Mouse (Mus musculus) megakaryocyte, embryonic 14.5 days (primary cell): ENCODE measurements around the gene Vps13d. TPM values are rescaled to one million over a fixed set of nuclear protein-coding genes. Genes with fewer than 3 reads are reported as not detected.

ENCODE experiments used
- H3K27me3 ChIP-seq: replicated peaks from 2 replicates; pipeline ENCODE3; 2012; ENCODE audit warnings: inconsistent platforms
- H3K36me3 ChIP-seq: replicated peaks from 2 replicates; pipeline ENCODE3; 2012; ENCODE audit warnings: low read length, inconsistent platforms, mixed read lengths
- H3K4me1 ChIP-seq: 2 replicates; pipeline ENCODE4 v1.6.1; 2012; ENCODE audit warnings: inconsistent platforms
- H3K4me3 ChIP-seq: replicated peaks from 2 replicates; pipeline ENCODE3; 2012; ENCODE audit warnings: moderate library complexity, mild to moderate bottlenecking, inconsistent platforms
- H3K9me3 ChIP-seq: 2 replicates; pipeline ENCODE4 v1.6.1; 2012; ENCODE audit warnings: inconsistent platforms
- FLI1 ChIP-seq: IDR thresholded peaks from 2 replicates; pipeline ENCODE4 v1.6.1; 2012; ENCODE audit warnings: low read length, inconsistent platforms, mixed read lengths
- GATA1 ChIP-seq: IDR thresholded peaks from 3 replicates; pipeline ENCODE4 v1.6.1; 2012; ENCODE audit warnings: mixed read lengths, low read length, inconsistent platforms, borderline replicate concordance
- polyA plus RNA-seq: library from polyadenylated mRNA; stranded (reverse); fragments of >175 nt; gene quantifications from 2 replicates; pipeline ENCODE4 v1.2.3, GENCODE M21; 2012; ENCODE audit warnings: low replicate concordance; ENCODE audit not compliant: insufficient read depth

Vps13d gene
- polyA plus RNA-seq, 1 experiment = 20.6 TPM

- peaks cover 95% of the 10 kb centered on the region for H3K36me3 ChIP-seq
- no peak for TF ChIP-seq FLI1
- TF ChIP-seq GATA1 = no peak
Measured at GRCm38 (mm10) chr4:145129956-145130548, 64.8 kb downstream of the Vps13d start.

GRCm38 (mm10) chr4:145125463-145126220 is 69.2 kb downstream of the Vps13d start:
- H3K36me3 ChIP-seq = peaks cover 93% of the 10 kb centered on the region
- H3K27me3 ChIP-seq = no peaks in the 10 kb centered on the region
- H3K4me3 ChIP-seq = no peak overlapping the region
- H3K9me3 ChIP-seq = no peaks in the 10 kb centered on the region
- H3K4me1 ChIP-seq = peaks cover 51% of the 10 kb centered on the region
- TF ChIP-seq GATA1 (no peak), FLI1 (no peak)

More at GRCm38 (mm10) chr4:145129956-145130548, 64.8 kb downstream of the Vps13d start:
- no peaks in the 10 kb centered on the region for H3K9me3 ChIP-seq
- no peak overlapping the region for H3K4me3 ChIP-seq
- peaks cover 69% of the 10 kb centered on the region for H3K4me1 ChIP-seq
- no peaks in the 10 kb centered on the region for H3K27me3 ChIP-seq

- Histone ChIP-seq H3K4me3 (no peak overlapping the region), H3K36me3 (peaks cover 91% of the 10 kb centered on the region), H3K27me3 (no peaks in the 10 kb centered on the region), H3K9me3 (no peaks in the 10 kb centered on the region), H3K4me1 (peaks cover 38% of the 10 kb centered on the region)
- TF ChIP-seq FLI1 = no peak
Measured at GRCm38 (mm10) chr4:145124419-145124818, 70.4 kb downstream of the Vps13d start.

GRCm38 (mm10) chr4:145111641-145112040 is 83.2 kb downstream of the Vps13d start:
- no peaks in the 10 kb centered on the region for H3K27me3 ChIP-seq

GRCm38 (mm10) chr4:145110736-145111135 is 84.1 kb downstream of the Vps13d start:
- H3K36me3 ChIP-seq = peaks cover 99% of the 10 kb centered on the region
- TF ChIP-seq FLI1 (no peak), GATA1 (no peak)

More at GRCm38 (mm10) chr4:145111641-145112040, 83.2 kb downstream of the Vps13d start:
- peaks cover 21% of the 10 kb centered on the region for H3K4me1 ChIP-seq
- H3K4me3 ChIP-seq = no peak overlapping the region
- TF ChIP-seq FLI1 = no peak
- H3K9me3 ChIP-seq = no peaks in the 10 kb centered on the region
- peaks cover 99% of the 10 kb centered on the region for H3K36me3 ChIP-seq

GRCm38 (mm10) chr4:145106796-145107195 is 88.0 kb downstream of the Vps13d start:
- Histone ChIP-seq H3K4me1 (peaks cover 11% of the 10 kb centered on the region), H3K36me3 (peaks cover 99% of the 10 kb centered on the region), H3K27me3 (no peaks in the 10 kb centered on the region), H3K4me3 (no peak overlapping the region), H3K9me3 (no peaks in the 10 kb centered on the region)
- TF ChIP-seq FLI1 (no peak), GATA1 (no peak)

More at GRCm38 (mm10) chr4:145110736-145111135, 84.1 kb downstream of the Vps13d start:
- peaks cover 21% of the 10 kb centered on the region for H3K4me1 ChIP-seq
- H3K27me3 ChIP-seq = no peaks in the 10 kb centered on the region
- H3K4me3 ChIP-seq = no peak overlapping the region
- H3K9me3 ChIP-seq = no peaks in the 10 kb centered on the region

GRCm38 (mm10) chr4:145105319-145105718 is 89.5 kb downstream of the Vps13d start:
- TF ChIP-seq GATA1 = no peak
- no peak for TF ChIP-seq FLI1
- Histone ChIP-seq H3K27me3 (no peaks in the 10 kb centered on the region), H3K4me3 (no peak overlapping the region), H3K36me3 (peaks cover 99% of the 10 kb centered on the region), H3K4me1 (no peaks in the 10 kb centered on the region), H3K9me3 (no peaks in the 10 kb centered on the region)

- TF ChIP-seq FLI1 (no peak), GATA1 (no peak)
- Histone ChIP-seq H3K9me3 (no peaks in the 10 kb centered on the region), H3K4me3 (no peak overlapping the region), H3K27me3 (no peaks in the 10 kb centered on the region), H3K36me3 (peaks cover 99% of the 10 kb centered on the region), H3K4me1 (no peaks in the 10 kb centered on the region)
Measured at GRCm38 (mm10) chr4:145104917-145105316, 89.9 kb downstream of the Vps13d start.

GRCm38 (mm10) chr4:145103617-145104016 is 91.2 kb downstream of the Vps13d start:
- no peaks in the 10 kb centered on the region for H3K27me3 ChIP-seq
- H3K36me3 ChIP-seq = peaks cover 99% of the 10 kb centered on the region
- peaks cover 8% of the 10 kb centered on the region; the same call in 1 of the 2 replicates for H3K4me1 ChIP-seq
- no peaks in the 10 kb centered on the region for H3K9me3 ChIP-seq
- no peak overlapping the region for H3K4me3 ChIP-seq
- TF ChIP-seq FLI1 (no peak), GATA1 (no peak)
